Mouse (Mus musculus): ENCODE data around the gene Npas3. TPM values are rescaled to one million over a fixed set of nuclear protein-coding genes. Genes with fewer than 3 reads are reported as not detected.

Gene Npas3
- polyA plus RNA-seq, 1 experiment from 2014 or later, result 4.5 TPM

DNA sequence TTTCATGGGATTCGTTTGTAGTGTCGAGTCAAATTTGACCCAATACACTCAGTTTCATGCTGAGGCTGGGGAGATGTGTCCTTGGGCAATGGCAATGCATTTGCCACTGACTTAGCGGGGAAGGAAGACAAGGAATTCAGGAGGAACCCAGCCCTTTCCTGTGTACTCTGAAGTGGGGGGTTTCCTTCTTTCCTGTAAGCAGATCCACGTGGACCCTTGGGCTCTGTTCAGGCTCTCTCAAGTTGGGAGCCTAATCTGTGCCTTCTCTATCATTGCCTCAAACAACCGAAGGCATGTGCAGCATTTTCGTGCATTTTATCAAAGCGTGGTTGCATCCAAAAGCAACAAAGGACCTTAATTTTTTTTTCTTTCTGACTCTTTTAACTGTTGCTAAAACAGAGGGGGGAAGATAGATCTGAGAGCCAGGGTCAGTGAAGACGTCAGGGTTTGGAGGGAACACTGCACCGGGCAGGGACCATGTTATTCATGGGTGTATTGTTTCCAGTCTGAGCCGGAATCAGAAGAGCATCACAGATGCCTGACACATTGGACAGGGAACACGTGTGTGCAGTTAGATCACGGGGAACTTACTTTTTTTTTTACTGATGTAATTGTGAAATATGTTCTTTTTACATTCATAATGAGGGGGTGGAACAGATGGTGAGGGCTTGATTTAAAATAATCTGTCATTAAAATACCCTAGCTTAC is 577.6 kb downstream of the Npas3 start:
- Histone ChIP-seq H3K9me3 (ENCODE audit: control insufficient read depth, low read depth, low read length) (no peaks in the 10 kb centered on the region), H3K4me2 (replicated peaks; ENCODE audit: low read depth, low read length) (no peak overlapping the region), H3K27me3 (ENCODE audit: control insufficient read depth, insufficient read depth, low read length) (no peaks in the 10 kb centered on the region), H3K36me3 (ENCODE audit: control insufficient read depth, insufficient read depth, low read length) (no peaks in the 10 kb centered on the region), H3K27ac (ENCODE audit: low read length) (no peak overlapping the region), H3K4me3 (ENCODE audit: low read depth, low read length) (no peak overlapping the region), H3K4me1 (ENCODE audit: control insufficient read depth, insufficient read depth, low read length) (peaks cover 16% of the 10 kb centered on the region), H3K9ac (replicated peaks; ENCODE audit: low read depth, low read length) (no peak overlapping the region)
- ATAC-seq (ENCODE audit: insufficient number of reproducible peaks, insufficient read depth, low FRiP score, low read depth), result no peak
- WGBS, result 60% methylated on average over 12 of the region's 12 CpGs

DNA sequence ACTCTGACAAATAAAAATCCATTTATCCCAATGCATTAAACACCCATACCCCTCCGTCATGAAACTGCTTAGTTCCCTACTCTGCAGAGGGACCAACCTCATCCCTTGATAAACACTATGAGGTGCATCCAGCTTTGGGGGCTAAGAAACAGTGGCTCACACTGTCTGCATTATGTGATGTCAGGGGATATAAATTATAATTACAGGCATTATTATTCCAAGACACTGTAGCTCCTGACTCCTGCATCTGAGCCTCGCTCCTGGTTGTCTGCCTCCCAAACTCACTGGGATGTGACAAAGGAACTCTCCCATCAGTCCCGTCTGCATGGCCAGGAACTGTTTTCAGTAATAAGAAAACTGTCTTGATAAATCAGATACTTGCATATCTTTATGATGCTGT is 578.3 kb downstream of the Npas3 start:
- H3K9ac ChIP-seq (replicated peaks; ENCODE audit: low read depth, low read length), result no peak overlapping the region
- no peaks in the 10 kb centered on the region for H3K9me3 ChIP-seq (ENCODE audit: control insufficient read depth, low read depth, low read length)
- H3K27ac ChIP-seq (ENCODE audit: low read length), result no peak overlapping the region
- no peak for ATAC-seq (ENCODE audit: insufficient number of reproducible peaks, insufficient read depth, low FRiP score, low read depth)
- peaks cover 16% of the 10 kb centered on the region for H3K4me1 ChIP-seq (ENCODE audit: control insufficient read depth, insufficient read depth, low read length)
- H3K4me2 ChIP-seq (replicated peaks; ENCODE audit: low read depth, low read length), result no peak overlapping the region
- no peaks in the 10 kb centered on the region for H3K36me3 ChIP-seq (ENCODE audit: control insufficient read depth, insufficient read depth, low read length)
- no peak overlapping the region for H3K4me3 ChIP-seq (ENCODE audit: low read depth, low read length)
- no peaks in the 10 kb centered on the region for H3K27me3 ChIP-seq (ENCODE audit: control insufficient read depth, insufficient read depth, low read length)
- WGBS, result 71% methylated on average over 3 of the region's 3 CpGs

DNA sequence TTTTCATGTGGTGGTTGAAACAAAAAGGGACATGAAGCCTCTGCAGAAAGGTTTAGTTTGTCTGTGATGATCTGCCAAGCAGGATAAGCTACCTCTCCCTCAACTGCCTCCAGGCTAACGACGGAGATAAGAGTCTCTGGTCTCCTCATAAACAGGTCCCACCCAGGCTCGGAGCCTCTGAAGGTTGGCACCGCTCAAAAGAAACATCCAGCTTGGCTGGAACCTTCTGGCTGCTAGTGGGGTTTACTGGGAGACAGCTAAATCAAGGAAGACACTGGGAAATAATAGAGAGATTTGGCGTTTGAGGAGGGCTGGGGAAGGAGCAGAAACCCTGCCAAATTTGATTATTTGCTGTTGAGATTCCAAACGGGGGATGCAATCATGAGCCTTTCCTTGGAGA is 584.1 kb downstream of the Npas3 start:
- no peak overlapping the region for H3K4me3 ChIP-seq (ENCODE audit: low read depth, low read length)
- no peaks in the 10 kb centered on the region for H3K4me1 ChIP-seq (ENCODE audit: control insufficient read depth, insufficient read depth, low read length)
- no peaks in the 10 kb centered on the region for H3K36me3 ChIP-seq (ENCODE audit: control insufficient read depth, insufficient read depth, low read length)
- no peak overlapping the region for H3K27ac ChIP-seq (ENCODE audit: low read length)
- no peak overlapping the region for H3K4me2 ChIP-seq (replicated peaks; ENCODE audit: low read depth, low read length)
- H3K27me3 ChIP-seq (ENCODE audit: control insufficient read depth, insufficient read depth, low read length), result no peaks in the 10 kb centered on the region
- H3K9me3 ChIP-seq (ENCODE audit: control insufficient read depth, low read depth, low read length), result no peaks in the 10 kb centered on the region
- peak; percentile 69; the same call in 1 of the 2 replicates for ATAC-seq (ENCODE audit: insufficient number of reproducible peaks, insufficient read depth, low FRiP score, low read depth)
- no peak overlapping the region for H3K9ac ChIP-seq (replicated peaks; ENCODE audit: low read depth, low read length)
- 57% methylated on average over 6 of the region's 6 CpGs for WGBS

DNA sequence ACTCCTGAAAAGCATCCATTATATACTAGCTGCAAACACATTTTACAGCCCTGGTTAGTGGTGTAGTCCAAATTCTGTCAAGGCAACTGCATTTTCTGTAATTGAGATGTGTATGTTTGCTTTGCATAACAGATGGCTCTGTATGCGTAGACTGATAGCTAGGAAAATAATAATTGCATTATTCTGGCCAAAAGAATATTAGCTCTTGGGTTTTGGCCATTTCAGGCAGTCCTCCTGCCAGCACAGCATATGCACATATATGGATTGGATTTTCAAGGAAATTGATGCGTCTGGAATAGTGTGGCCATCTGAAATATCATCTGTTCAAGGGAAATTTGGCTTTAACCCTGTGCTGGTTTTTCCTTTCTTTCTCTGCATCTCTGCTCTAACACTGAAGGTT is 584.9 kb downstream of the Npas3 start:
- no peak overlapping the region for H3K4me3 ChIP-seq (ENCODE audit: low read depth, low read length)
- no peaks in the 10 kb centered on the region for H3K36me3 ChIP-seq (ENCODE audit: control insufficient read depth, insufficient read depth, low read length)
- H3K27ac ChIP-seq (ENCODE audit: low read length), result no peak overlapping the region
- no peak overlapping the region for H3K9ac ChIP-seq (replicated peaks; ENCODE audit: low read depth, low read length)
- H3K27me3 ChIP-seq (ENCODE audit: control insufficient read depth, insufficient read depth, low read length), result no peaks in the 10 kb centered on the region
- H3K9me3 ChIP-seq (ENCODE audit: control insufficient read depth, low read depth, low read length), result no peaks in the 10 kb centered on the region
- ATAC-seq (ENCODE audit: insufficient number of reproducible peaks, insufficient read depth, low FRiP score, low read depth), result 0 out of 2 replicates have a peak, but pooled peaks have one; percentile 23
- H3K4me2 ChIP-seq (replicated peaks; ENCODE audit: low read depth, low read length), result no peak overlapping the region
- WGBS, result 60% methylated on average over 2 of the region's 2 CpGs
- no peaks in the 10 kb centered on the region for H3K4me1 ChIP-seq (ENCODE audit: control insufficient read depth, insufficient read depth, low read length)

DNA sequence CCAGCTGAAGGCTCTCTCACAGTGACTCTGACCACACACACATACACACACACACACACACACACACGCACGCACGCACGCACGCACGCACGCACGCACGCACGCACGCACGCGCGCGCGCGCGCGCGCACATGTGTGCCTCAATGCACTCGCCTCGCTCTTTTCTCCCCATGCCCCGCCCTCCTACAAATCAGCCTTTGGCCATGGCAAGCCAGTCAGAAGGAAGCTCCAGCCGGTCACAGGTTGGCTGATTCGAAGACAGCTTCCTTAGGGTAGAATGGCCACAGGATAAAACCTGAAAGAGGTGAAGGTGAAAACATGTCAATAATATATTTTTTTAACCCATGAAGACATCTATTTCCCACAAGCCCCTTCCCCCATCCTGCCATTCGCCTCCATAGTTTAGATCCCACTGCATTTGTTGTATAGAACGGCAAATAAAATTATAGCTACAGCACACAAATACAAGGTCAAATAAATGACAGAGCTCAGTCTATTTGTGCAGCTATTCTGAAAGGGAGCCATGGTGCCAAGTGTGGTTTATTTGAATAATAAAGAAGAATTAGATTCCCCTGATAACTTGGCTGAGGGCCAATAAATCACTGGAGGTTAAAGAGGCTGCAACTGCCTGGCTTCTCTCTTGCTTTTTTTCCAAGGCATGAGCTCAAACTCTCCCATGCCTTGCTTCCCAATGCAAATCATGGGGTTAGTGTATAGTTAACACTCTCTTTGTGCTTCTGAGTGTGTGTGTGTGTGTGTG is 587.7 kb downstream of the Npas3 start:
- H3K4me1 ChIP-seq (ENCODE audit: control insufficient read depth, insufficient read depth, low read length), result no peaks in the 10 kb centered on the region
- H3K9ac ChIP-seq (replicated peaks; ENCODE audit: low read depth, low read length), result no peak overlapping the region
- no peak for ATAC-seq (ENCODE audit: insufficient number of reproducible peaks, insufficient read depth, low FRiP score, low read depth)
- WGBS, result 78% methylated on average over 27 of the region's 27 CpGs
- no peak overlapping the region for H3K4me3 ChIP-seq (ENCODE audit: low read depth, low read length)
- no peaks in the 10 kb centered on the region for H3K36me3 ChIP-seq (ENCODE audit: control insufficient read depth, insufficient read depth, low read length)
- H3K4me2 ChIP-seq (replicated peaks; ENCODE audit: low read depth, low read length), result no peak overlapping the region
- no peaks in the 10 kb centered on the region for H3K9me3 ChIP-seq (ENCODE audit: control insufficient read depth, low read depth, low read length)
- no peak overlapping the region for H3K27ac ChIP-seq (ENCODE audit: low read length)
- no peaks in the 10 kb centered on the region for H3K27me3 ChIP-seq (ENCODE audit: control insufficient read depth, insufficient read depth, low read length)

DNA sequence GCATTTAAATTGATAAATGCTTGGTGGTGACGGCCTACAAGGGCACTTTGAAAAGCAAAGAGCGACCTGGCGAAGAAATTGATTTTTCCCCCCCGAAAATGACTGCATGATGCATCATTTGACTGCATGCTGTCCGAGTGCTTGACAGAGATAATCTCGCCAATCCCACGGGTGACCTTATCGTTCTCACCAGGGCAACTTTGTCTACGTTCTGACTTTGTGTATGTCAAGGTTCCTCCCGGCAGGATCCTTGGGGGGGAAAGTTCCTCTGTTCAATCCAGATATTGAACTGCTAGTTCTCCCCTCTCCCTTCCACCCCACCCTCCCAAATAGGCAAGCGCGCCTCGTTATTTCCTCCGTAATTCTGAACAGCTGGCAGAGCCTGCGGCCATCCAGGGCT is 588.9 kb downstream of the Npas3 start:
- Histone ChIP-seq H3K4me3 (ENCODE audit: low read depth, low read length) (no peak overlapping the region), H3K27ac (ENCODE audit: low read length) (no peak overlapping the region), H3K36me3 (ENCODE audit: control insufficient read depth, insufficient read depth, low read length) (no peaks in the 10 kb centered on the region), H3K27me3 (ENCODE audit: control insufficient read depth, insufficient read depth, low read length) (no peaks in the 10 kb centered on the region), H3K4me1 (ENCODE audit: control insufficient read depth, insufficient read depth, low read length) (no peaks in the 10 kb centered on the region), H3K4me2 (replicated peaks; ENCODE audit: low read depth, low read length) (no peak overlapping the region), H3K9me3 (ENCODE audit: control insufficient read depth, low read depth, low read length) (no peaks in the 10 kb centered on the region), H3K9ac (replicated peaks; ENCODE audit: low read depth, low read length) (no peak overlapping the region)
- 73% methylated on average over 15 of the region's 15 CpGs for WGBS
- peak; percentile 23; the same call in 1 of the 2 replicates for ATAC-seq (ENCODE audit: insufficient number of reproducible peaks, insufficient read depth, low FRiP score, low read depth)

DNA sequence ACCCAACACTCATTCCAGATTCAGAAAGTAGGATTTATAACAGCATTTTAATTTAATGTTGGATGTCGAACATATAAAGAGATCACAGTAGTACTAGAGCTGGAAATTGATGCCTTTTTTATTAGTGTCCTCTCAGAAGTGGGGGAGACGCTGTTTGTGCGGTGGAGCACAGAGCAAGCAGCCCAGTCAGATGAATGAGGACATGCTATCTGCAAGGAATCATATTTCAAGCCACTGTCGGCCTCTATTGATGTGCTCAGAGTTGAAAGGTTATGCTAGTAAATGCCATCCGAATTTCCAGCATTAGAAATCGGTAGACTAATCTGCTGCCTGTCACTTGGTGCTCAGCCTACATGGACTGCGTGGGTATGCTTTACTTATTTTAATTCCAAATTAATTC is 590.1 kb downstream of the Npas3 start:
- no peak overlapping the region for H3K9ac ChIP-seq (replicated peaks; ENCODE audit: low read depth, low read length)
- H3K27me3 ChIP-seq (ENCODE audit: control insufficient read depth, insufficient read depth, low read length), result no peaks in the 10 kb centered on the region
- H3K36me3 ChIP-seq (ENCODE audit: control insufficient read depth, insufficient read depth, low read length), result no peaks in the 10 kb centered on the region
- H3K4me2 ChIP-seq (replicated peaks; ENCODE audit: low read depth, low read length), result no peak overlapping the region
- no peaks in the 10 kb centered on the region for H3K4me1 ChIP-seq (ENCODE audit: control insufficient read depth, insufficient read depth, low read length)
- no peak for ATAC-seq (ENCODE audit: insufficient number of reproducible peaks, insufficient read depth, low FRiP score, low read depth)
- H3K4me3 ChIP-seq (ENCODE audit: low read depth, low read length), result no peak overlapping the region
- H3K27ac ChIP-seq (ENCODE audit: low read length), result no peak overlapping the region
- WGBS, result 25% methylated on average over 7 of the region's 7 CpGs
- no peaks in the 10 kb centered on the region for H3K9me3 ChIP-seq (ENCODE audit: control insufficient read depth, low read depth, low read length)

DNA sequence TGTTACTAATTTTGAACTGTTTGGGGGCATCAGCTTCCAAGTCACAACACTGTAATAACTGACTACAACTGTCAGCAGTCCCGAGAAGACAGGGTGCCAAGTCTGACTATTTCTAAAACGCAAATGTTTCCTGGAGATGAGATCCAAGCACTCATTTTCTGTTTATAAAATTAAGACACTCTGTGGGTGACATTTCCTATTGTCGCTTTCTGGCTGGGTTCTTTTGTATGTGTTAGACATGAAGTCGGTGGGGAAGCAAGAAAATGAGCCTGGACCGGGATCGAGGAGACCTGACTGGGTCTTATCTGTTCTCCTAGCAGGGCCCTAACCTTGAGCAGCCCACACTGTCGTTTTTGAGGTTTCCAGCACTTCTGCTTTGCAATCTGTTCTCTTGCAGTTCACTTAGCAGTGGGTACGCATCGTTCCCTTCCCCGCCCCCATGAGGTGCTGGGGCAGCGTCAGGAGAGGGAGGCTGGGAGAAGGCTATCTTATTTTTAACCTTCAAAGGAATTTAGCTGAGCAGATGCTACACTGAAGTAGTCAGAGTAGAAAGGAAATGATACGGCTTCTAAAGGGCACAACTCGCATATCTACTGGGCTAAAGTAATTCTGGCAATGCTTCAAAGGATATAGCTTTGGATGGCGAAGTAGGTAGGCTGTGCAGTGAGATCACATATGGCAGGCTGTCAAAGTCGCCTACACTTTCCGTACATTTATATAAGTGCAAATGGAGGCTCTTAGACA is 593.6 kb downstream of the Npas3 start:
- Histone ChIP-seq H3K4me2 (replicated peaks; ENCODE audit: low read depth, low read length) (no peak overlapping the region), H3K9ac (replicated peaks; ENCODE audit: low read depth, low read length) (no peak overlapping the region), H3K27ac (ENCODE audit: low read length) (no peak overlapping the region), H3K4me1 (ENCODE audit: control insufficient read depth, insufficient read depth, low read length) (peaks cover 4% of the 10 kb centered on the region; the same call in 1 of the 2 replicates), H3K27me3 (ENCODE audit: control insufficient read depth, insufficient read depth, low read length) (no peaks in the 10 kb centered on the region), H3K4me3 (ENCODE audit: low read depth, low read length) (no peak overlapping the region), H3K9me3 (ENCODE audit: control insufficient read depth, low read depth, low read length) (no peaks in the 10 kb centered on the region), H3K36me3 (ENCODE audit: control insufficient read depth, insufficient read depth, low read length) (no peaks in the 10 kb centered on the region)
- no peak for ATAC-seq (ENCODE audit: insufficient number of reproducible peaks, insufficient read depth, low FRiP score, low read depth)
- 65% methylated on average over 16 of the region's 16 CpGs for WGBS

Data from stomach, embryonic 14.5 days (tissue).